ENCODE assay signal across 21 mouse cellular contexts in genomic region chr3:80385986-80386385, GRCm38 (mm10).
A peak's percentile ranks its signal among the peaks of the same experiment; 100 is the strongest.
DNase-seq lines count a peak whose midpoint lies in the region; ATAC-seq and TF ChIP-seq lines count a peak whose summit lies in the region.
"Had no signal": no experiment of that assay in that cellular context is flagged by ENCODE, and none has a peak within 500 bp of the region (broad histone marks: within the 10 kb centered on the region; RNA-seq: fewer than 3 reads in every experiment).

No protein-coding gene starts in this region.

- no peak overlapping the region for H3K4me3 ChIP-seq in forebrain, embryonic 14.5 days (ENCODE audit: low read depth, low read length)
- no peak overlapping the region for H3K4me3 ChIP-seq in intestine, postnatal 0 days (ENCODE audit: low read depth, low read length)
- H3K4me3 ChIP-seq: embryonic facial prominence, embryonic 12.5 days; forebrain, embryonic 13.5 days; heart, embryonic 10.5 days; hindbrain, embryonic 13.5 days had no signal

- no peaks in the 10 kb centered on the region for H3K4me1 ChIP-seq in forebrain, embryonic 14.5 days (ENCODE audit: control insufficient read depth, insufficient read depth, low read length)
- H3K4me1 ChIP-seq in intestine, postnatal 0 days (replicated peaks; ENCODE audit: control insufficient read depth, insufficient read depth, low read length) = no peaks in the 10 kb centered on the region
- H3K4me1 ChIP-seq: embryonic facial prominence, embryonic 12.5 days; forebrain, embryonic 13.5 days; heart, embryonic 10.5 days; hindbrain, embryonic 13.5 days had no signal

- DNase-seq in Muller cell, postnatal 12 days (ENCODE audit: inconsistent ontology term) = peak; percentile 79
- DNase-seq in Patski (ENCODE audit: low read depth, low spot score) = peak; percentile 19
- peak; percentile 29 for DNase-seq in adrenal gland, postnatal 25 days
- no peak for DNase-seq in forebrain, embryonic 14.5 days (ENCODE audit: low spot score)
- no peak for DNase-seq in gastrocnemius, postnatal 14 days
- DNase-seq: B cell, adult 2 months; cerebellum, adult 2 months; cerebellum, postnatal 14 days; embryo, embryonic 11 days; heart, adult 18-20 months; heart, postnatal 10 days; heart, postnatal 4 days; kidney, adult 18-20 months had no signal

- no peak for TF ChIP-seq CTCF in Patski (IDR thresholded peaks at IDR 0.05)
- no peak for TF ChIP-seq CTCF in intestine, postnatal 0 days (IDR thresholded peaks at IDR 0.05; ENCODE audit: low read depth)

- WGBS in forebrain, embryonic 14.5 days = 84% methylated on average over 2 of the region's 2 CpGs
- 85% methylated on average over 2 of the region's 2 CpGs for WGBS in intestine, postnatal 0 days

- H3K27me3 ChIP-seq in Patski = peaks cover 25% of the 10 kb centered on the region
- no peaks in the 10 kb centered on the region for H3K27me3 ChIP-seq in forebrain, embryonic 14.5 days (replicated peaks; ENCODE audit: control insufficient read depth, insufficient read depth, low read length)
- H3K27me3 ChIP-seq in intestine, postnatal 0 days (replicated peaks; ENCODE audit: control insufficient read depth, insufficient read depth, low read length) = no peaks in the 10 kb centered on the region
- H3K27me3 ChIP-seq: embryonic facial prominence, embryonic 12.5 days; forebrain, embryonic 13.5 days; hindbrain, embryonic 13.5 days had no signal

- in situ Hi-C loops in Patski (cut with MboI; ENCODE audit: low pct_unique_long_range_greater_than_20kb) = no loop called here

- ATAC-seq in Patski = no peak
- no peak for ATAC-seq in forebrain, embryonic 14.5 days
- no peak for ATAC-seq in intestine, postnatal 0 days
- ATAC-seq: CD4-positive, CD25-positive, alpha-beta regulatory T cell, adult 4 months; forebrain, embryonic 13.5 days; hindbrain, postnatal 0 days had no signal

- CTCF ChIA-PET in Patski (lab: Charles Lee) = no interaction called here

- intact Hi-C loops in gastrocnemius, postnatal 14 days (cut with DNase I; ENCODE audit: low total_unique reads) = no loop called here

- no peak overlapping the region for H3K9ac ChIP-seq in forebrain, embryonic 14.5 days (ENCODE audit: low read length)
- no peak overlapping the region for H3K9ac ChIP-seq in intestine, postnatal 0 days (ENCODE audit: low read depth, low read length)
- H3K9ac ChIP-seq: embryonic facial prominence, embryonic 12.5 days; forebrain, embryonic 13.5 days; hindbrain, embryonic 13.5 days had no signal

- H3K4me2 ChIP-seq in forebrain, embryonic 14.5 days (ENCODE audit: low read length) = no peak overlapping the region
- no peak overlapping the region for H3K4me2 ChIP-seq in intestine, postnatal 0 days (replicated peaks; ENCODE audit: low read depth)
- H3K4me2 ChIP-seq: embryonic facial prominence, embryonic 12.5 days; forebrain, embryonic 13.5 days; hindbrain, embryonic 13.5 days had no signal

- H3K36me3 ChIP-seq in forebrain, embryonic 14.5 days (ENCODE audit: control insufficient read depth, insufficient read depth, low read length) = no peaks in the 10 kb centered on the region
- H3K36me3 ChIP-seq in intestine, postnatal 0 days (ENCODE audit: control insufficient read depth, insufficient read depth) = no peaks in the 10 kb centered on the region
- H3K36me3 ChIP-seq: embryonic facial prominence, embryonic 12.5 days; G1E; heart, embryonic 10.5 days; hindbrain, embryonic 13.5 days had no signal

- POLR2A ChIA-PET in Patski (lab: Charles Lee) = no interaction called here

- no peaks in the 10 kb centered on the region for H3K9me3 ChIP-seq in forebrain, embryonic 14.5 days (replicated peaks; ENCODE audit: control insufficient read depth, low read length)
- H3K9me3 ChIP-seq in intestine, postnatal 0 days (ENCODE audit: control insufficient read depth) = no peaks in the 10 kb centered on the region
- H3K9me3 ChIP-seq: embryonic facial prominence, embryonic 12.5 days; forebrain, embryonic 13.5 days; G1E; heart, embryonic 10.5 days; hindbrain, embryonic 13.5 days had no signal

- no peak overlapping the region for H3K27ac ChIP-seq in forebrain, embryonic 14.5 days (ENCODE audit: low read depth, low read length)
- H3K27ac ChIP-seq in intestine, postnatal 0 days (ENCODE audit: low read depth, low read length) = no peak overlapping the region
- H3K27ac ChIP-seq: embryonic facial prominence, embryonic 12.5 days; forebrain, embryonic 13.5 days; heart, embryonic 10.5 days; hindbrain, embryonic 13.5 days; hindbrain, postnatal 0 days had no signal

Comparison
In these comparisons a context has a peak if more than half of its experiments do, and no peak if none do; other contexts are left out.
1. DNase-seq: peak in Muller cell, postnatal 12 days (single experiment), Patski (single experiment) and adrenal gland, postnatal 25 days (single experiment); none in forebrain, embryonic 14.5 days (single experiment) and gastrocnemius, postnatal 14 days (single experiment).